ENCODE assay signal across 16 mouse cellular contexts in genomic region chr13:92025124-92025523, GRCm38 (mm10).
"Had no signal": no experiment of that assay in that cellular context is flagged by ENCODE, and none has a peak within 500 bp of the region (broad histone marks: within the 10 kb centered on the region; RNA-seq: fewer than 3 reads in every experiment).

No protein-coding gene starts in this region.

- H3K4me2 ChIP-seq: neural tube, embryonic 13.5 days; neural tube, embryonic 15.5 days; stomach, embryonic 15.5 days had no signal

- H3K36me3 ChIP-seq: neural tube, embryonic 13.5 days; neural tube, embryonic 15.5 days; stomach, embryonic 15.5 days had no signal

- H3K9ac ChIP-seq: neural tube, embryonic 13.5 days; neural tube, embryonic 15.5 days; stomach, embryonic 15.5 days had no signal

- H3K4me1 ChIP-seq: neural tube, embryonic 13.5 days; neural tube, embryonic 15.5 days; stomach, embryonic 15.5 days had no signal

- H3K27ac ChIP-seq: neural tube, embryonic 13.5 days; neural tube, embryonic 15.5 days; stomach, embryonic 15.5 days; stomach, postnatal 0 days had no signal

- H3K9me3 ChIP-seq: neural tube, embryonic 13.5 days; neural tube, embryonic 15.5 days; stomach, embryonic 15.5 days had no signal

- H3K4me3 ChIP-seq: neural tube, embryonic 13.5 days; neural tube, embryonic 15.5 days; stomach, embryonic 15.5 days had no signal

- H3K27me3 ChIP-seq: neural tube, embryonic 13.5 days; neural tube, embryonic 15.5 days; stomach, embryonic 15.5 days had no signal

- DNase-seq: retina, postnatal 1 day; right cerebral cortex, adult 18-20 months; right cerebral cortex, postnatal 14 days; right cerebral cortex, postnatal 25 days; right cerebral cortex, postnatal 4 days; spleen, adult 18-20 months; thymus, adult 18-20 months; thymus, adult 2 months; thymus, postnatal 14 days; thymus, postnatal 25 days; thymus, postnatal 36 days; thymus, postnatal 4 days had no signal
